Mouse (Mus musculus): ENCODE measurements around the gene Ankrd23. TPM values are rescaled to one million over a fixed set of nuclear protein-coding genes. Genes with fewer than 3 reads are reported as not detected.
A peak's percentile ranks its signal among the peaks of the same experiment; 100 is the strongest.

The Ankrd23 gene
- polyA plus RNA-seq, 1 experiment from 2014 or later = 2.4 TPM

DNA sequence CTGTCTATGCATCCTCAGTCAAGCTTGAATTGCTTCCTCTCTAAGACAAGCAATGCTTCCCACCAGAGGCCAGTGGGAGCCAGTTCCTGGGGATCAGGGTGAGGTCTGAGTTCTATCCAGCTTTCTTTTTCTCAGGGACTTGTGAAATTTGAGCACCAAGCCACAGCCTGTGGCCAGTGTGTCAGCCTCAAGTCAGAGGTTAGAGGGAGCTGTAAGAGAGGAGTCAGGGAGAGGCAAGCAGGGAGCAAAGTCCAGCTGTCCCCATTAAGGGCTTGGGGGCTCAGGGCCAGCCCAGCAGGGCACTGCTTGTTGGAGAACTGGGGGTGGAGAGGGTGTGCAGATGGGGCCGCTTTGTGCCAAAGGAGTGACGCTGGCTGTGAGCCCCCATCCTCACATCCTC lies 26.5 kb upstream of the Ankrd23 start:
- Histone ChIP-seq H3K27me3 (peaks cover 50% of the 10 kb centered on the region), H3K9me3 (replicated peaks) (no peaks in the 10 kb centered on the region), H3K4me2 (no peak overlapping the region), H3K27ac (no peak overlapping the region), H3K4me3 (replicated peaks) (no peak overlapping the region), H3K4me1 (replicated peaks) (peaks cover 18% of the 10 kb centered on the region), H3K9ac (no peak overlapping the region), H3K36me3 (no peaks in the 10 kb centered on the region)
- DNase-seq = no peak
- no peak for ATAC-seq (ENCODE audit: low read depth)
- 60% methylated on average over 2 of the region's 2 CpGs for WGBS (ENCODE audit: insufficient replicate concordance)

DNA sequence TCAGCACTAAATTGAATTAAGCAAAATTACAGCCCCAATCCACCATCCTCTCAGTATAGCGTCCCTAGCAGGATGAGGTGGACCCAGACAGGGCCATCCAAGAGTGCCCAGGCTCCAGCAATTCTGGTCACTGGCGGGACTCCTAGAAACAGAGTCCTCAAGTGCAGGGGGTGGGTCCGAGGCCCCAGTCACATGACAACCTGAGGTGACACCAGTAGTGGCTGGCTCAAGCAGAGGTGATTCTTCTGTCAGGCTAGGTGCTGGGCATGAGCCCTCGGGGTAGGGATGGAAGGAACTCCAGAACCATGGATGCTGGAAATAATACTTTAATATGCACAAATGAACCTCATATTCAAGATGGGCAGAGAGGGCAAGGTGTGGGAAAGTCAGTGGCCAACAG lies 25.7 kb upstream of the Ankrd23 start:
- ATAC-seq (ENCODE audit: low read depth) (no peak), DNase-seq (no peak)
- Histone ChIP-seq H3K36me3 (no peaks in the 10 kb centered on the region), H3K4me3 (replicated peaks) (no peak overlapping the region), H3K9me3 (replicated peaks) (no peaks in the 10 kb centered on the region), H3K4me1 (replicated peaks) (peaks cover 26% of the 10 kb centered on the region), H3K4me2 (no peak overlapping the region), H3K27ac (no peak overlapping the region), H3K27me3 (peaks cover 58% of the 10 kb centered on the region), H3K9ac (no peak overlapping the region)
- 38% methylated on average over 4 of the region's 4 CpGs for WGBS (ENCODE audit: insufficient replicate concordance)

- Histone ChIP-seq H3K4me1 (replicated peaks) (peaks cover 36% of the 10 kb centered on the region), H3K9ac (no peak overlapping the region), H3K27me3 (peaks cover 73% of the 10 kb centered on the region), H3K27ac (no peak overlapping the region), H3K36me3 (no peaks in the 10 kb centered on the region), H3K4me3 (replicated peaks) (no peak overlapping the region), H3K4me2 (no peak overlapping the region), H3K9me3 (replicated peaks) (no peaks in the 10 kb centered on the region)
- 28% methylated on average over 6 of the region's 6 CpGs for WGBS (ENCODE audit: insufficient replicate concordance)
- no peak for DNase-seq
- no peak for ATAC-seq (ENCODE audit: low read depth)
Observed at GRCm38 (mm10) chr1:36560903-36561302, 24.2 kb upstream of the Ankrd23 start.

- H3K4me2 ChIP-seq = no peak overlapping the region
- 21% methylated on average over 5 of the region's 5 CpGs for WGBS (ENCODE audit: insufficient replicate concordance)
- H3K36me3 ChIP-seq = no peaks in the 10 kb centered on the region
- ATAC-seq (ENCODE audit: low read depth) (no peak), DNase-seq (no peak)
- H3K4me1 ChIP-seq (replicated peaks) = peaks cover 46% of the 10 kb centered on the region
- no peak overlapping the region for H3K27ac ChIP-seq
- no peaks in the 10 kb centered on the region for H3K9me3 ChIP-seq (replicated peaks)
- H3K27me3 ChIP-seq = peaks cover 83% of the 10 kb centered on the region
- no peak overlapping the region for H3K4me3 ChIP-seq (replicated peaks)
- H3K9ac ChIP-seq = no peak overlapping the region
Observed at GRCm38 (mm10) chr1:36559888-36560287, 23.2 kb upstream of the Ankrd23 start.

- DNase-seq (no peak), ATAC-seq (ENCODE audit: low read depth) (no peak)
- peak overlapping the region; percentile 67; the same call in 1 of the 2 replicates for H3K4me2 ChIP-seq
- H3K4me3 ChIP-seq (replicated peaks) = no peak overlapping the region
- peaks cover 89% of the 10 kb centered on the region for H3K27me3 ChIP-seq
- H3K36me3 ChIP-seq = no peaks in the 10 kb centered on the region; the same call in 1 of the 2 replicates
- H3K9me3 ChIP-seq (replicated peaks) = no peaks in the 10 kb centered on the region
- H3K9ac ChIP-seq = no peak overlapping the region
- no peak overlapping the region for H3K27ac ChIP-seq
- H3K4me1 ChIP-seq (replicated peaks) = peaks cover 51% of the 10 kb centered on the region
- WGBS (ENCODE audit: insufficient replicate concordance) = 11% methylated on average over 4 of the region's 4 CpGs
Observed at GRCm38 (mm10) chr1:36559256-36559655, 22.6 kb upstream of the Ankrd23 start.

DNA sequence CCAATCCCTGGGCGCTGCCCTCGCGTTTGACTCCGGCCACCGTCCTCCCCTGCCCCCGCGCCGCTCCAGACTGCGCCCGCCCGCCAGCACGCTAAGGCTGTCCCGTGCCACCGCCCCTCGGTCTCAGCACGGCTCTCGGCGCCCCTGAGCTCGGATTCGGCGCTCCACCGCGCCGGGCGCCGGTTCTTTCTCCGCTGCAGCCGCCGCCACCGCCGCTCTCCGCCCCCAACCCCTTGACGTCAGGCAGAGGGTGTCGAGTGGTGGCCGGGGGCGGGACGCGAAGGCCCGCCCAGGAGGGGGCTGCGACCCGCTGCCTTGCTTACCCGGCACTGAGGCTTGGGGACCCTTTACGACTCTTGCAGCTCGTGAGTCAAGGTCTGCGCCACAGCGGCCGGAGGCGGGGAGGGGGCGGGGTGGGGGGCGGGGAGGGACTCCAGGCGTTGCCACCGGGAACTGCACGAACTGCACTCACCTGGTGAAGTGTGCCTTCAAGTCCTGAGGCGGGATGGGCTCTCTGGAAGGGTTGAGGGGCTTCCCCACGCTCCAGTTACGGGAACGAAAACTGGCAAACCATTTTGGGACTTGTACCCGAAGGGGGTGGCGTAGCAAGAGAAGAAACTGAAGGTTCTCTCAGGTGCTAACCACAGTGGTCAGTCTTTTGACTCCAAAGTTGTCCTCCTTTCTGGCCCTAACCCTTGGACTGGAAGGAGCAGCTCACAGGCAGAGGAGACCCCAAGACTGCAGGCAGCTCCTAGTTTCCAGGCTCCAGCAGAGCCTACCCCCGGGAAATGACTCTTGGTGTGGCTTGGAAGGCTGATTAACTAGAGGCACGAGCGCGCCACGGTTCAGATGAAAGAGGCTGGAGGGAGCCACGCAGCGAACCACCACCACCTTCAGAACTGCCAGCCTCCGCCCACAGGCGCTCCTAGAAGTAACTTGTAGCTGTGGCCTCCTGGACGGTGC lies 21.6 kb upstream of the Ankrd23 start, which contains the start of gene Sema4c:
TSS of gene Sema4c (minus strand) at position 319 of the 963 bp plus-strand sequence.
- DNase-seq = no peak
- 2% methylated on average over 63 of the region's 69 CpGs for WGBS (ENCODE audit: insufficient replicate concordance)
- H3K36me3 ChIP-seq = peaks cover 7% of the 10 kb centered on the region; the same call in 1 of the 2 replicates
- peak within 1 kb of the TSS; percentile 82 for H3K27ac ChIP-seq
- peaks cover 93% of the 10 kb centered on the region for H3K27me3 ChIP-seq
- peak within 1 kb of the TSS; percentile 67 for H3K4me2 ChIP-seq
- peaks cover 53% of the 10 kb centered on the region for H3K4me1 ChIP-seq (replicated peaks)
- H3K4me3 ChIP-seq (replicated peaks) = peak within 1 kb of the TSS; percentile 64
- peak within 1 kb of the TSS; percentile 69 for H3K9ac ChIP-seq
- H3K9me3 ChIP-seq (replicated peaks) = no peaks in the 10 kb centered on the region
- ATAC-seq (ENCODE audit: low read depth) = peak; percentile 6; the same call in 1 of the 2 replicates

- peak overlapping the region; percentile 64 for H3K4me3 ChIP-seq (replicated peaks)
- under 1% methylated on average over 48 of the region's 48 CpGs for WGBS (ENCODE audit: insufficient replicate concordance)
- peak; percentile 59 for ATAC-seq (ENCODE audit: low read depth)
- peaks cover 90% of the 10 kb centered on the region for H3K27me3 ChIP-seq
- DNase-seq = peak; percentile 29
- no peaks in the 10 kb centered on the region for H3K9me3 ChIP-seq (replicated peaks)
- peak overlapping the region; percentile 82 for H3K27ac ChIP-seq
- H3K4me2 ChIP-seq = peak overlapping the region; percentile 67
- peak overlapping the region; percentile 69 for H3K9ac ChIP-seq
- H3K36me3 ChIP-seq = peaks cover 10% of the 10 kb centered on the region; the same call in 1 of the 2 replicates
- H3K4me1 ChIP-seq (replicated peaks) = peaks cover 45% of the 10 kb centered on the region
Observed at GRCm38 (mm10) chr1:36557457-36558011, 20.9 kb upstream of the Ankrd23 start.

DNA sequence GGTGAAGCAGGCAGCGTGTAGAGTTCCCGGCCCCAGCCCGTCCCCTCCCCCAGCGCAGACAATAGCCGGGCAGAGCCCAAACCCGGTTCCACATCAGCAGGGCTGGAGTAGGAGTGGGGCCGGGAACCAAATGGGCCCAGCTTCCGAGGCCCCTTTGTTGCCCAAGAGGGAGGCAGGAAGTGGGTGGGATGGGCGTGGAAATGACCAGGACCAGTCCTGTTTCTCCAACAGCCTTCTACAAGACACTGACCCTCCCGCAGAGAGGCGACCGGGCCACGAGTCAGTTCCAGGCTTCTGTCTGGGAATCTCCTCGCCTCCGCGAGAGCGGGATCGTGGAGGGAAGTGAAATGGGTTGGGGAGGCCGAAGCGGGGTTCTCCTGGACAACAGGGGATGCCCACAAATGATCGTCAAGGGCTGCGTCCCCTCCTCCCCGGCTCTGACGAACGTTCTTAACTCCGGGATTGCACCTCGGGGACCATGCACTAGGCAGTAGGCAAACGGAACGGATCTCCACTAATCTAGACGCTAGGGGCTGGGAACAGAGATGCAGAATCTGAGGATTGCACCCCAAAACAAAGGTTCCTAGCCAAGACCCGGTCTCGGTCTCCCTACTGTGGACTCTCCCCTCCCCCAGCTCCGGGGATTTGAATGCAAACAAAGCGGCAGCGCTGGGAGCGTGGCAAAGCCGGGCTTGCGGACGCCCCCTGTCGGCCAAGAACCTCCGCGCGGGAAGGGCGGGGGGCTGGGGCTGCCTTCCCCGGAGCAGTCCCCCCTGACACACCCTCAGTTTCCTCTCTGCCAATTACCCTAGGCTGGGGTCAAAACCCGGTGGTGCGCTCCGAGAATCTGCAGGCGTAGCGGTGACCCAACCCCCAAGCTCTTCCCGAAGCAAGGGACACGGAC lies 20.1 kb upstream of the Ankrd23 start:
- Histone ChIP-seq H3K9me3 (replicated peaks) (no peaks in the 10 kb centered on the region), H3K4me3 (replicated peaks) (peak overlapping the region; percentile 64), H3K36me3 (peaks cover 12% of the 10 kb centered on the region; the same call in 1 of the 2 replicates), H3K27me3 (peaks cover 83% of the 10 kb centered on the region), H3K9ac (peak overlapping the region; percentile 69), H3K27ac (peak overlapping the region; percentile 82), H3K4me2 (peak overlapping the region; percentile 67), H3K4me1 (replicated peaks) (peaks cover 40% of the 10 kb centered on the region)
- WGBS (ENCODE audit: insufficient replicate concordance) = under 1% methylated on average over 50 of the region's 52 CpGs
- ATAC-seq (ENCODE audit: low read depth) (peak; percentile 49), DNase-seq (peak; percentile 57)

GRCm38 (mm10) chr1:36555798-36556395 lies 19.2 kb upstream of the Ankrd23 start:
- H3K4me1 ChIP-seq (replicated peaks) = peaks cover 40% of the 10 kb centered on the region
- WGBS (ENCODE audit: insufficient replicate concordance) = 17% methylated on average over 8 of the region's 8 CpGs
- H3K4me3 ChIP-seq (replicated peaks) = peak overlapping the region; percentile 64
- peaks cover 74% of the 10 kb centered on the region for H3K27me3 ChIP-seq
- H3K9me3 ChIP-seq (replicated peaks) = no peaks in the 10 kb centered on the region
- H3K27ac ChIP-seq = peak overlapping the region; percentile 82
- no peak for DNase-seq
- peak overlapping the region; percentile 67 for H3K4me2 ChIP-seq
- peaks cover 21% of the 10 kb centered on the region; the same call in 1 of the 2 replicates for H3K36me3 ChIP-seq
- peak overlapping the region; percentile 69 for H3K9ac ChIP-seq
- ATAC-seq (ENCODE audit: low read depth) = no peak

- ATAC-seq (ENCODE audit: low read depth) (no peak), DNase-seq (no peak)
- H3K27ac ChIP-seq = peak overlapping the region; percentile 43; the same call in 1 of the 2 replicates
- peaks cover 63% of the 10 kb centered on the region for H3K27me3 ChIP-seq
- H3K4me1 ChIP-seq (replicated peaks) = peaks cover 40% of the 10 kb centered on the region
- WGBS (ENCODE audit: insufficient replicate concordance) = 44% methylated on average over 21 of the region's 21 CpGs
- H3K9ac ChIP-seq = 0 out of 2 replicates have a peak overlapping the region, but pooled peaks have one; percentile 33
- peak overlapping the region; percentile 64; the same call in 1 of the 2 replicates for H3K4me3 ChIP-seq (replicated peaks)
- peak overlapping the region; percentile 67 for H3K4me2 ChIP-seq
- H3K36me3 ChIP-seq = peaks cover 26% of the 10 kb centered on the region; the same call in 1 of the 2 replicates
- no peaks in the 10 kb centered on the region for H3K9me3 ChIP-seq (replicated peaks)
Observed at GRCm38 (mm10) chr1:36554633-36555399, 18.1 kb upstream of the Ankrd23 start.

Measured in liver, embryonic 13.5 days (tissue).